Mouse (Mus musculus) gastrocnemius, adult 2 months (tissue): ENCODE measurements at regions not wholly inside any gene's neighbourhood (a gene's known extent, or its start where the extent isn't known, plus 50 kb on each side); places are given as distances from the start of the nearest gene placed in this dataset.
A peak's percentile ranks its signal among the peaks of the same experiment; 100 is the strongest.

ENCODE experiments used
- DNase-seq: peaks from one replicate; pipeline ENCODE4 v3.0.0; 2022
- H3K27ac ChIP-seq: fragments of 200-600 bp; 2 replicates; pipeline ENCODE4 v1.8.1; 2022; ENCODE audit warnings: mild to moderate bottlenecking
- H3K4me3 ChIP-seq: fragments of 200-600 bp; 2 replicates; pipeline ENCODE4 v1.8.1; 2022; ENCODE audit warnings: mild to moderate bottlenecking, moderate library complexity
- CTCF ChIP-seq: fragments of 200-600 bp; IDR thresholded peaks from 2 replicates; pipeline ENCODE4 v1.8.1; 2022; ENCODE audit warnings: antibody characterized with exemption, mild to moderate bottlenecking, moderate library complexity
- intact Hi-C: fragments of 180-260 bp; cut with DNase I; formaldehyde crosslinking; loops from one replicate; pipeline ENCODE4 v1.15.1; 2025

GRCm38 (mm10) chr15:57585411-57585810 lies 108.0 kb upstream of the Slc22a22 start:
- no peak for TF ChIP-seq CTCF

DNA sequence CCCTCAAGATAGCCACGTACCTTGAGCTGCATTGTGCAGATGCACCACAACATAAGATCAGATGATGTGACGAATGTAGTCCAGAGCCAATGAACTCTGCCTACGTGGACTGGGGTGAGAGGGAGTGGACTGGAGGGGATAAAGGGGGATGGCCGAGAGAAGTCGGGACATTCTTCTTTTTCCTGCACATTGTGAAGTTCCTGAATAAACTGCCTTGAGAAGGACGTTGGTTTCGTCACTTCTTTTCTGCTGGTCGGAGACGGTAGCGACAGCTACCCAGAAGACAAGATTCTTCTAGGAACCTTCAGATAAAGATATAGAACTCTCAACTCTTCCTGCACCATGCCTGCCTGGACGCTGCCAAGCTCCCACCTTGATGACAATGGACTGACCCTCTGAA lies 107.1 kb upstream of the Slc22a22 start:
- intact Hi-C loops = no loop called here
- Histone ChIP-seq H3K27ac (no peak overlapping the region), H3K4me3 (no peak overlapping the region)
- no peak for TF ChIP-seq CTCF
- DNase-seq = no peak

More at GRCm38 (mm10) chr15:57585411-57585810, 108.0 kb upstream of the Slc22a22 start:
- no peak overlapping the region for H3K4me3 ChIP-seq
- intact Hi-C loops = no loop called here
- no peak for DNase-seq
- no peak overlapping the region for H3K27ac ChIP-seq

DNA sequence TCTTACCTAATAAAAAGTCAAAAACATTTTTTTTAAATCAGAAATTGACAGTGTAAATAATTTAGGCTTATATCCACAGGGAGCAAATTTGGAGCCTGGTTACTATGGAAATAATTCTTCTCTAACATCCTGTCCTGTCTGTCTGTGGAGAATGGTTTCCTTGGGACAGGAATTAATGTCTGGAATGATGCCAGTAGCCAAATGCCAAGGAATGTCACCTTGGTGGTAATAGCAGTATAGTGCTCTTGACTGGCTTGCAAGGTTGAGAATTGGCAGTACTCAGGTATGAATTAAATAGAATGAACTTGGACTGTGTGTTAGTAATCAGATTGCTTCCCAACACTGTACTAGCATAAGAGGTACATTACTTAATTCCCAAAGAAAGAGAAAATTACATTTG lies 103.8 kb upstream of the Slc22a22 start:
- intact Hi-C loops = no loop called here
- DNase-seq = no peak
- TF ChIP-seq CTCF = no peak
- Histone ChIP-seq H3K27ac (no peak overlapping the region), H3K4me3 (no peak overlapping the region)

GRCm38 (mm10) chr15:57578794-57579193 lies 101.4 kb upstream of the Slc22a22 start:
- DNase-seq = peak; percentile 26
- no peak for TF ChIP-seq CTCF
- intact Hi-C loops = no loop called here
- Histone ChIP-seq H3K4me3 (no peak overlapping the region), H3K27ac (no peak overlapping the region)

DNA sequence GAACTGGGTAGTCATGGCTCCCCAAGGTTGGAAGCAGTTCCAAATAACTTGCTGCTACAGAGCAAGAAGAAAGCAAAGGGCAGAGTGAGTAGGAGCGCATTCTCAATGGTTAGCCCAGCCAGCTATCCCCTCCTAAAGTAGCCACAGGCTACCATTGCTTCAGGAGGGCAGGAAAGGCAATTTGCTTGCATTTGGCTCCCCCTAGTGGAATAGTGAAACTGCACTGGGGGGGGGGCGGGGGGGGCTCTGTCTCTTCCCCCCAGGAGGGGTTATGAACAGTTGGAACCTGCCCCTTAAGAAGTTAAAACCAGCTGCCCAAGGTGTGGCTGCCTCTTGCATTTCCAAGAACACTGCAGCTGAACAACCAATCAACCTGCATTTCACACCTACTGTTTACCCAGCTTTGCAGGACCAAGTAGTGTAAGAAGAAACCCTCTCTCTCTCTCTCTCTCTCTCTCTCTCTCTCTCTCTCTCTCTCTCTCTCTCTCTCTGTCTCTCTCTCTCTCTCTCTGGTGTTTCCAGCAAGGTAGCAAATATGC lies 96.7 kb upstream of the Slc22a22 start:
- no peak for DNase-seq
- peak; percentile 61 for TF ChIP-seq CTCF
- intact Hi-C loops = loop anchor here (5.0 kb wide), 1 partner anchor 1237 kb away; no protein-coding TSS in a partner anchor

DNA sequence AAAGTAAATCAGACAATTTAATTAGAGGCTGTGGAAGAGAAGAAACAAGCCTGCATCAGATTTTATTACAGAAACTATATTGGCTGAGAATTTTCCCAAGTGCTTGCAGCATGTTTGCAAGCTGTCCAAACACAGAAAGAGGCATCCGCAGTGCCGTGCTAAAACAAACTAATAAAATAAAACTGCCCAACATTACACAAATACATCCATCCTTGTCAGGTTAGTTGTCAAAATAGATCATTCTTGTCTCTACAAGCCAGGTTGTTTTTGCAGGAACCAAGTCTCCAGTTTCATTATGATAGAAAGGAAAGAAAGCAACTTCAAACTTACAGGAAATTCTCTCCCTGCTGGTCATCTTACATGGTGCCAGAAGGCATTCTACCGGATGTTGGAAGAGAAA lies 95.0 kb upstream of the Slc22a22 start:
- H3K4me3 ChIP-seq = no peak overlapping the region
- intact Hi-C loops = loop anchor here (5.0 kb wide), 1 partner anchor 1235 kb away; no protein-coding TSS in a partner anchor
- TF ChIP-seq CTCF = no peak
- no peak overlapping the region for H3K27ac ChIP-seq
- DNase-seq = no peak

More for the DNA sequence above, 96.7 kb upstream of the Slc22a22 start:
- Histone ChIP-seq H3K27ac (no peak overlapping the region), H3K4me3 (no peak overlapping the region)

GRCm38 (mm10) chr15:57568006-57568630 lies 90.7 kb upstream of the Slc22a22 start:
- intact Hi-C loops = no loop called here
- no peak for TF ChIP-seq CTCF
- DNase-seq = peak; percentile 39
- Histone ChIP-seq H3K27ac (no peak overlapping the region), H3K4me3 (no peak overlapping the region)

- intact Hi-C loops = no loop called here
- Histone ChIP-seq H3K27ac (no peak overlapping the region), H3K4me3 (no peak overlapping the region)
- DNase-seq = no peak
- no peak for TF ChIP-seq CTCF
Observed at GRCm38 (mm10) chr15:57547154-57547553, 69.7 kb upstream of the Slc22a22 start.

GRCm38 (mm10) chr15:57545141-57545540 lies 67.7 kb upstream of the Slc22a22 start:
- H3K4me3 ChIP-seq = no peak overlapping the region
- intact Hi-C loops = no loop called here
- TF ChIP-seq CTCF = no peak
- DNase-seq = no peak
- no peak overlapping the region for H3K27ac ChIP-seq

GRCm38 (mm10) chr15:57543985-57544384 lies 66.6 kb upstream of the Slc22a22 start:
- Histone ChIP-seq H3K27ac (no peak overlapping the region), H3K4me3 (no peak overlapping the region)
- TF ChIP-seq CTCF = peak; percentile 54
- no peak for DNase-seq
- intact Hi-C loops = no loop called here

DNA sequence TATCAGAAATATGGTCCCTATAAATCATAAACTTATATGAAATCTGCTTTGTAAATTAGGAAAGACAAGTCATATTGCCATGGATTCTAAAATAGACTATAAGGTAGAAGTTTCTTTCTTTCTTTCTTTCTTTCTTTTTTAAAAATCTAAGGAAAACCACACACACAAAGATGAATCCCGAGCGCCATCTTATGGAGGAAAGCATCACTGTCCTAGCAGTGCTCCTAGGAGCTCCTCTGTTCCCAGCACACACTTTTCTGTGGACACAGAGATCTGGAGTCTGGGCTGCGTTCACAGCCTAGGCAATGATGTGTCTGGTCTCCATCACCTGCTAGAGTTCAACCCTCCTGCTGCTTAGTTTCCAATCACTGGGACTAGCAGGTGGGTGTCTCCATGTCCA lies 65.2 kb upstream of the Slc22a22 start:
- peak; percentile 31; the same call in 1 of the 2 replicates for TF ChIP-seq CTCF
- Histone ChIP-seq H3K27ac (no peak overlapping the region), H3K4me3 (no peak overlapping the region)
- no peak for DNase-seq
- intact Hi-C loops = no loop called here

- DNase-seq = no peak
- no peak overlapping the region for H3K4me3 ChIP-seq
- no peak overlapping the region for H3K27ac ChIP-seq
- no peak for TF ChIP-seq CTCF
- intact Hi-C loops = no loop called here
Observed at GRCm38 (mm10) chr15:57535514-57535913, 58.1 kb upstream of the Slc22a22 start.
